Mouse (Mus musculus): ENCODE data around the gene Nuak1. TPM values are rescaled to one million over a fixed set of nuclear protein-coding genes. Genes with fewer than 3 reads are reported as not detected.

The Nuak1 gene
- total and polyA plus RNA-seq, 2 experiments from 2014 or later: 1.7 to 36.8 TPM

GRCm38 (mm10) chr10:84371681-84372160 lies 68.7 kb downstream of the Nuak1 start:
- H3K36me3 ChIP-seq (replicated peaks; ENCODE audit: control insufficient read depth, insufficient read depth, low read length): peaks cover 32% of the 10 kb centered on the region
- ATAC-seq (ENCODE audit: insufficient read depth, low read depth) (no peak; the same call in 1 of the 2 replicates), DNase-seq (ENCODE audit: low spot score) (no peak)
- 43% methylated on average over 10 of the region's 10 CpGs for WGBS
- H3K27me3 ChIP-seq (ENCODE audit: control insufficient read depth, insufficient read depth, low read length): no peaks in the 10 kb centered on the region
- no peaks in the 10 kb centered on the region for H3K9me3 ChIP-seq (replicated peaks; ENCODE audit: control insufficient read depth, low read length)
- H3K4me1 ChIP-seq (ENCODE audit: control insufficient read depth, insufficient read depth): peaks cover 3% of the 10 kb centered on the region; the same call in 1 of the 2 replicates
- H3K9ac ChIP-seq (replicated peaks; ENCODE audit: low read depth, low read length): no peak overlapping the region
- no peak overlapping the region for H3K4me2 ChIP-seq (ENCODE audit: low read depth, low read length)
- no peak overlapping the region for H3K27ac ChIP-seq (ENCODE audit: low read depth)
- no peak overlapping the region for H3K4me3 ChIP-seq (ENCODE audit: low read depth, low read length)
- TF ChIP-seq CTCF (IDR thresholded peaks at IDR 0.05; ENCODE audit: low read depth) (no peak), EP300 (IDR thresholded peaks at IDR 0.05; ENCODE audit: low read depth) (no peak)

DNA sequence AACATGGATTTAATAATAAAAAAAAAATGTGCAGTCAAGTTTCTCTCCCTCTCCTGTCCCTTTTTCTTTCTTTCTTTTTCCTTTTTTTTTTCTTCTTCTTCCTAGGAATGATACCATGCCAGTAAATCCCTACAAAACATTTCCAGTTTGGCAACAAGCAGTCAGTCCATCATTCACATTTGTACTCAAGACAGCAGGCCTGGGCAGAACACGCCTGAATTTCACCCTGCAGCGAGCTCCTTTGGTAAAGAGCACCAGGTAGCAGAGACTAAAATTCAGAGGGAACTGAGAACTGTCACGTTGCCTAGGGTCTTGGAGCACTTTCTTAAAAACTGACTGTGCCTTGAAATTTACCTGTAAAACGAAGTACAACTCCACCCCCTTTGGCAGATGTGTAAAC lies 69.2 kb downstream of the Nuak1 start:
- no peak for DNase-seq (ENCODE audit: low spot score)
- Histone ChIP-seq H3K36me3 (replicated peaks; ENCODE audit: control insufficient read depth, insufficient read depth, low read length) (peaks cover 29% of the 10 kb centered on the region), H3K9me3 (replicated peaks; ENCODE audit: control insufficient read depth, low read length) (no peaks in the 10 kb centered on the region), H3K4me2 (ENCODE audit: low read depth, low read length) (no peak overlapping the region), H3K27ac (ENCODE audit: low read depth) (no peak overlapping the region), H3K27me3 (ENCODE audit: control insufficient read depth, insufficient read depth, low read length) (no peaks in the 10 kb centered on the region), H3K4me3 (ENCODE audit: low read depth, low read length) (no peak overlapping the region), H3K9ac (replicated peaks; ENCODE audit: low read depth, low read length) (no peak overlapping the region), H3K4me1 (ENCODE audit: control insufficient read depth, insufficient read depth) (peaks cover 3% of the 10 kb centered on the region; the same call in 1 of the 2 replicates)
- 72% methylated on average over 4 of the region's 4 CpGs for WGBS
- no peak for ATAC-seq (ENCODE audit: insufficient read depth, low read depth)
- TF ChIP-seq CTCF (IDR thresholded peaks at IDR 0.05; ENCODE audit: low read depth): no peak
- TF ChIP-seq EP300 (IDR thresholded peaks at IDR 0.05; ENCODE audit: low read depth): no peak

GRCm38 (mm10) chr10:84369646-84370314 lies 70.6 kb downstream of the Nuak1 start:
- no peak for TF ChIP-seq CTCF (IDR thresholded peaks at IDR 0.05; ENCODE audit: low read depth)
- no peak for TF ChIP-seq EP300 (IDR thresholded peaks at IDR 0.05; ENCODE audit: low read depth)
- no peaks in the 10 kb centered on the region for H3K27me3 ChIP-seq (ENCODE audit: control insufficient read depth, insufficient read depth, low read length)
- no peaks in the 10 kb centered on the region for H3K9me3 ChIP-seq (replicated peaks; ENCODE audit: control insufficient read depth, low read length)
- H3K9ac ChIP-seq (replicated peaks; ENCODE audit: low read depth, low read length): no peak overlapping the region
- H3K4me1 ChIP-seq (ENCODE audit: control insufficient read depth, insufficient read depth): peaks cover 3% of the 10 kb centered on the region; the same call in 1 of the 2 replicates
- DNase-seq (ENCODE audit: low spot score) (no peak), ATAC-seq (ENCODE audit: insufficient read depth, low read depth) (no peak)
- peaks cover 18% of the 10 kb centered on the region for H3K36me3 ChIP-seq (replicated peaks; ENCODE audit: control insufficient read depth, insufficient read depth, low read length)
- H3K27ac ChIP-seq (ENCODE audit: low read depth): no peak overlapping the region
- 61% methylated on average over 11 of the region's 11 CpGs for WGBS
- H3K4me2 ChIP-seq (ENCODE audit: low read depth, low read length): no peak overlapping the region
- no peak overlapping the region for H3K4me3 ChIP-seq (ENCODE audit: low read depth, low read length)

- DNase-seq (ENCODE audit: low spot score) (no peak), ATAC-seq (ENCODE audit: insufficient read depth, low read depth) (no peak)
- peaks cover 3% of the 10 kb centered on the region; the same call in 1 of the 2 replicates for H3K4me1 ChIP-seq (ENCODE audit: control insufficient read depth, insufficient read depth)
- H3K27me3 ChIP-seq (ENCODE audit: control insufficient read depth, insufficient read depth, low read length): no peaks in the 10 kb centered on the region
- no peaks in the 10 kb centered on the region for H3K9me3 ChIP-seq (replicated peaks; ENCODE audit: control insufficient read depth, low read length)
- TF ChIP-seq EP300 (IDR thresholded peaks at IDR 0.05; ENCODE audit: low read depth) (no peak), CTCF (IDR thresholded peaks at IDR 0.05; ENCODE audit: low read depth) (no peak)
- 83% methylated on average over 3 of the region's 3 CpGs for WGBS
- no peak overlapping the region for H3K27ac ChIP-seq (ENCODE audit: low read depth)
- H3K9ac ChIP-seq (replicated peaks; ENCODE audit: low read depth, low read length): no peak overlapping the region
- peaks cover 2% of the 10 kb centered on the region; the same call in 1 of the 2 replicates for H3K36me3 ChIP-seq (replicated peaks; ENCODE audit: control insufficient read depth, insufficient read depth, low read length)
- H3K4me3 ChIP-seq (ENCODE audit: low read depth, low read length): no peak overlapping the region
- H3K4me2 ChIP-seq (ENCODE audit: low read depth, low read length): no peak overlapping the region
These were observed 72.2 kb downstream of the Nuak1 start for GRCm38 (mm10) chr10:84368185-84368584.

DNA sequence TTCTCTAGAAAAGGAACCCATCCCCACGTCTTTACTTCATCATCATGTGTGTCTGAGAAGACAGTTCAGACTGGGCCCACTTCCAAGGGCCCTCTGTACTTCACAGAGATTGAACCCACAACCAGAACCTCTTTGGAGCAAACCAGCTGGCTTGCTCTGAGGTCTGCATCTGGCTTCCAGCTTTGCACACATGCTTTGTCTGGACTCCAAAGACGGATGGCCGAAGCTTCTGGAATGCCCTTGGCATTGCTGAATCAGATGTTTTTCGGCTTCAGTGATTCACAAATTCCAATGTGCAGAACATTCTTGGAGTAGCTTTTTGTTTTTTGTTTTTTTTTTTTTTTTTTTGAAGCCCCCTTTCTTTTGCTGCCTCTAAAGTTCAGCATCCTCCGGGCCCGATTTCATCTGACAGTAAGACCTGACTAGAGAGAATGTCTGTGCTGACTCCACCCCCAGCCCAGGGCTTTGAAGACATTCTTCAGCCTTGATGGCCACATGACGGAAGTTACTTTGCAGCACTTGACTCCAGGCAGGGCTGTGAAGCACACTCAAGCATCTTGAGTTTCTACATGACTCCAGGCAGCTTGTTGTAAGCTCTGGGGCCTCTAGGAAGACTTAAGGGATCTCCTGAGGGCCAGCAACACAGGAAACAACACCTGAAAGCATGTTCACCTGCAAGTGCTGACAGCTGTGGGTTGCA lies 75.1 kb downstream of the Nuak1 start:
- Histone ChIP-seq H3K27me3 (ENCODE audit: control insufficient read depth, insufficient read depth, low read length) (no peaks in the 10 kb centered on the region), H3K4me2 (ENCODE audit: low read depth, low read length) (no peak overlapping the region), H3K36me3 (replicated peaks; ENCODE audit: control insufficient read depth, insufficient read depth, low read length) (no peaks in the 10 kb centered on the region), H3K27ac (ENCODE audit: low read depth) (no peak overlapping the region), H3K4me3 (ENCODE audit: low read depth, low read length) (no peak overlapping the region), H3K4me1 (ENCODE audit: control insufficient read depth, insufficient read depth) (no peaks in the 10 kb centered on the region), H3K9ac (replicated peaks; ENCODE audit: low read depth, low read length) (no peak overlapping the region), H3K9me3 (replicated peaks; ENCODE audit: control insufficient read depth, low read length) (no peaks in the 10 kb centered on the region)
- TF ChIP-seq EP300 (IDR thresholded peaks at IDR 0.05; ENCODE audit: low read depth) (no peak), CTCF (IDR thresholded peaks at IDR 0.05; ENCODE audit: low read depth) (no peak)
- ATAC-seq (ENCODE audit: insufficient read depth, low read depth): no peak
- no peak for DNase-seq (ENCODE audit: low spot score)
- 73% methylated on average over 7 of the region's 7 CpGs for WGBS
